Mouse (Mus musculus) megakaryocyte, embryonic 14.5 days (primary cell): ENCODE results near the gene Meox1. TPM values are rescaled to one million over a fixed set of nuclear protein-coding genes. Genes with fewer than 3 reads are reported as not detected.

Experiments used
- H3K27me3 ChIP-seq: replicated peaks from 2 replicates; pipeline ENCODE3; 2012; ENCODE audit warnings: inconsistent platforms
- H3K36me3 ChIP-seq: replicated peaks from 2 replicates; pipeline ENCODE3; 2012; ENCODE audit warnings: low read length, inconsistent platforms, mixed read lengths
- H3K4me1 ChIP-seq: 2 replicates; pipeline ENCODE4 v1.6.1; 2012; ENCODE audit warnings: inconsistent platforms
- H3K4me3 ChIP-seq: replicated peaks from 2 replicates; pipeline ENCODE3; 2012; ENCODE audit warnings: moderate library complexity, mild to moderate bottlenecking, inconsistent platforms
- H3K9me3 ChIP-seq: 2 replicates; pipeline ENCODE4 v1.6.1; 2012; ENCODE audit warnings: inconsistent platforms
- FLI1 ChIP-seq: IDR thresholded peaks from 2 replicates; pipeline ENCODE4 v1.6.1; 2012; ENCODE audit warnings: low read length, inconsistent platforms, mixed read lengths
- GATA1 ChIP-seq: IDR thresholded peaks from 3 replicates; pipeline ENCODE4 v1.6.1; 2012; ENCODE audit warnings: mixed read lengths, low read length, inconsistent platforms, borderline replicate concordance
- polyA plus RNA-seq: library from polyadenylated mRNA; stranded (reverse); fragments of >175 nt; gene quantifications from 2 replicates; pipeline ENCODE4 v1.2.3, GENCODE M21; 2012; ENCODE audit warnings: low replicate concordance; ENCODE audit not compliant: insufficient read depth

Gene Meox1
- polyA plus RNA-seq, 1 experiment: not detected

DNA sequence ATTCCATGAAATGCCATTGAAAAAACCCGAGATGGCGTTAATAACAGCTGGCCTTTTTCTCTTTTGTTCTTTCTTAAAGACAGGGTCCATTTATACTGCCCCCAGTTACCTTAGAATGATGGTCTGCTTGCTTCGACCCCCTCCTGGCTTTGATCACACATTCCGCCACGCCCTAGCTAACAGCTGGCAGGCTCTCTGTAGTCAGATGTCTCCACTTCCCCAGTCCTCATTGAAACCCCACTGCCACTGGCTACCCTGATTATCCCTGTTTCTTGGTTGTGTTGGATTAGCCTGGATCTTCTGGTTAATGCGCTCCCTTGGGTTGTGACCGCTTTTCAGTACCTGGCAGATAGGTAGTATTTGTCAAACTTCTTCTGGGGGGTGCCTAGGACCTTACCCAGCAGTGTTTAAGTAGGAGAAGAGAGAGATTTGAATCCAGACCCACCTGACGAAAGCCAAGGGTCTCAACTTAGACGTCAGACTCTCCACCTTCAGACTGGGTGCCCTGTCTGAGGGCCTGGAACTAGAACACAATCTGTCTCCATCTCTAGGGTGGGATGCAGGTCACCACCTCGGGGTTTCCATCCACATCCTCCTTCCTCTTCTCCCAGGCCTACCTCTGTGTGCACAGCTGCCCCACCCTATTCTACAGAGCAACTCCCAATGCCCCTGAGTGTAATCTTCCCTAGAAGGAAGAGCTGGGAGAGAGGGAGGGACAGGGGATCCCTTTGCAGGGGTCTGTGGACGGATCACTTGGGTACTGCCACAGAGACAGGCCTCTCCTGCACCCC, 11.5 kb downstream of the Meox1 start:
- H3K36me3 ChIP-seq: no peaks in the 10 kb centered on the region
- peaks cover 28% of the 10 kb centered on the region for H3K4me1 ChIP-seq
- no peak for TF ChIP-seq GATA1
- peaks cover 98% of the 10 kb centered on the region for H3K27me3 ChIP-seq
- no peak overlapping the region for H3K4me3 ChIP-seq
- no peaks in the 10 kb centered on the region for H3K9me3 ChIP-seq

- H3K27me3 ChIP-seq: peaks cover 93% of the 10 kb centered on the region
- TF ChIP-seq FLI1 (no peak), GATA1 (no peak)
- H3K36me3 ChIP-seq: no peaks in the 10 kb centered on the region
- H3K4me3 ChIP-seq: peak overlapping the region; percentile 33
- H3K4me1 ChIP-seq: peaks cover 28% of the 10 kb centered on the region
- no peaks in the 10 kb centered on the region for H3K9me3 ChIP-seq
Observed at GRCm38 (mm10) chr11:101881604-101882071, 12.5 kb downstream of the Meox1 start.

DNA sequence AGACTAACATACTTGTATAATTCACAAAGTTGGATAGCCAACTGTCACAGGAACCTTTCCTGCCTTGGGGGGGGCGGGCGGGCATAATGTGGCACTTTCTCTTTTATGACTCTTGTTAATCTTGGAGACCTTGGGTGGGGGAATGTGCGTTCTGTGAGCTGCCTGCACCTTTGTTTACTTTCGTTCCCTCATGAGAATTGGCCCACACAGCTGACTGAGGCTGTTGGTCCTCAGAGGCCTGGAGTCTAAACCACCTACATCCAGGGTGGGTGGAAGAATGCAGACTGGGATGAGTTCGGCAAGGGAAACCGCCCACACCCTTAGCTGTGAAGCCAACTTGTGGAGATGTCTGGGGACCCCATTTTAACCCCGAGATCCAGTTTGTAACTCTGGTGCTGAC, 13.0 kb downstream of the Meox1 start:
- H3K36me3 ChIP-seq: no peaks in the 10 kb centered on the region
- no peak for TF ChIP-seq GATA1
- no peak for TF ChIP-seq FLI1
- no peak overlapping the region for H3K4me3 ChIP-seq
- H3K9me3 ChIP-seq: no peaks in the 10 kb centered on the region
- peaks cover 26% of the 10 kb centered on the region for H3K4me1 ChIP-seq
- peaks cover 93% of the 10 kb centered on the region for H3K27me3 ChIP-seq

- Histone ChIP-seq H3K4me3 (no peak overlapping the region), H3K4me1 (peaks cover 11% of the 10 kb centered on the region; the same call in 1 of the 2 replicates), H3K9me3 (no peaks in the 10 kb centered on the region), H3K36me3 (no peaks in the 10 kb centered on the region), H3K27me3 (peaks cover 90% of the 10 kb centered on the region)
- no peak for TF ChIP-seq GATA1
- TF ChIP-seq FLI1: no peak
Observed at GRCm38 (mm10) chr11:101879672-101880071, 14.5 kb downstream of the Meox1 start.

DNA sequence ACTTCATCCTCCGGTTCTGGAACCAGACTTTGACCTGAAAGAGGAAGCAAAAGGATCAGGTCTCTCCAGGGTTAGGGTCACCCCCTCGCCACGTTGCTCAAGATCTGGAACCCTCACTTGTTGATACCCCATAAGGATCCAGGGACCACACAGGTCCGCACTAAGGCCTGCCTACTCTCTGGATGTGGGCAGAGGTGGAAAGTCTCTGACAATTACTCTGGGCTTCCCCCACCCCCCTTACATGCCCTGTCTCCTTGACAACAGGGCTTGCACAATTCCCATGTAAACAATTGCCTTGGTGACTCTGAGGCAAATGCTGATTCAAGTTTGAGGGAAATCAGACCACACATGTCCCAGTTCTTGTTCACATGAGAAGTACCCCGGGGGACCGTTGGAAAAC, 15.5 kb downstream of the Meox1 start:
- Histone ChIP-seq H3K27me3 (peaks cover 90% of the 10 kb centered on the region), H3K4me3 (no peak overlapping the region), H3K4me1 (peaks cover 9% of the 10 kb centered on the region; the same call in 1 of the 2 replicates), H3K36me3 (no peaks in the 10 kb centered on the region), H3K9me3 (no peaks in the 10 kb centered on the region)
- TF ChIP-seq GATA1 (no peak), FLI1 (no peak)

DNA sequence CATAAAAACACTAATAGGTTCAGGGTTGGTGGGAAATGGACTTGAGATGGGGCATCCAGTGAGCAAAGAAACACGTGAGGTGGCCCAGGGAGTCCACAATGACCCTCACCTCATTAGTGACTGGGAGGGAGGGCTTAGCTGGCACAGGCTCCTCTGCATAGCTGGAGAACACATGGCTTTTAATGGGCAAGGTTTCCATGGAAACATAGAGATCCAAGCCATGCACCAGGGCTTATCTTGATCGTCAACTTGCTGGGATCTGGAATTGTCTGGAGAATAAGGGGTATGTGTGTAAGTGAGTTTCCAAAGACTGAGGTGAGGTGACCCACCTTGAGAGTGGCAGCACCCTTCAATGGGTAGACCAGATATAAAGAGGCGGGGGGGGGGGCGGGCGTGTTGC, 19.2 kb downstream of the Meox1 start:
- Histone ChIP-seq H3K4me1 (peaks cover 6% of the 10 kb centered on the region), H3K4me3 (no peak overlapping the region), H3K36me3 (no peaks in the 10 kb centered on the region), H3K9me3 (no peaks in the 10 kb centered on the region), H3K27me3 (peaks cover 91% of the 10 kb centered on the region)
- TF ChIP-seq FLI1 (no peak), GATA1 (no peak)

DNA sequence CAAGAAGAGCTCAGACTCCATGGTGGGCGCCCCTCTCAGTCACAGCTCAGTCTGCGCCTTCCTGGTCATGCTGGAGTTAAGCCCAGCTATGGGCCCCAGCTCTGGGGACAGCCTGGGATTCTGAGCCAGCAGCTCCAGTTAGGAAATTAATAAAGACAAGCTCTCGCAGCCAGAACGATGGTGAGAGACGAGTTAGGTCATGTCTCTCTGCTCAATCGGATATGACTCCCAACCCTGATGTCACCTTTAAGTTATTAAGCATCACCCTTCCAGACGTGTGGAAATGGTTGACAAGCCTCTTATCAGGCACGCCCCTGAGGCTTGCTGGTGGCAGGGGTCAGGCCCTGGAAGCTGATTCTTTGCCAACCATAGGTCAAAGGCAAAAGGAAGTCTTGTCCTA, 20.3 kb downstream of the Meox1 start:
- H3K4me3 ChIP-seq: no peak overlapping the region
- H3K27me3 ChIP-seq: peaks cover 88% of the 10 kb centered on the region
- H3K36me3 ChIP-seq: no peaks in the 10 kb centered on the region
- peaks cover 7% of the 10 kb centered on the region for H3K4me1 ChIP-seq
- H3K9me3 ChIP-seq: no peaks in the 10 kb centered on the region
- no peak for TF ChIP-seq FLI1
- no peak for TF ChIP-seq GATA1

GRCm38 (mm10) chr11:101871435-101871834, 22.7 kb downstream of the Meox1 start:
- Histone ChIP-seq H3K9me3 (no peaks in the 10 kb centered on the region), H3K36me3 (no peaks in the 10 kb centered on the region), H3K4me3 (no peak overlapping the region)

DNA sequence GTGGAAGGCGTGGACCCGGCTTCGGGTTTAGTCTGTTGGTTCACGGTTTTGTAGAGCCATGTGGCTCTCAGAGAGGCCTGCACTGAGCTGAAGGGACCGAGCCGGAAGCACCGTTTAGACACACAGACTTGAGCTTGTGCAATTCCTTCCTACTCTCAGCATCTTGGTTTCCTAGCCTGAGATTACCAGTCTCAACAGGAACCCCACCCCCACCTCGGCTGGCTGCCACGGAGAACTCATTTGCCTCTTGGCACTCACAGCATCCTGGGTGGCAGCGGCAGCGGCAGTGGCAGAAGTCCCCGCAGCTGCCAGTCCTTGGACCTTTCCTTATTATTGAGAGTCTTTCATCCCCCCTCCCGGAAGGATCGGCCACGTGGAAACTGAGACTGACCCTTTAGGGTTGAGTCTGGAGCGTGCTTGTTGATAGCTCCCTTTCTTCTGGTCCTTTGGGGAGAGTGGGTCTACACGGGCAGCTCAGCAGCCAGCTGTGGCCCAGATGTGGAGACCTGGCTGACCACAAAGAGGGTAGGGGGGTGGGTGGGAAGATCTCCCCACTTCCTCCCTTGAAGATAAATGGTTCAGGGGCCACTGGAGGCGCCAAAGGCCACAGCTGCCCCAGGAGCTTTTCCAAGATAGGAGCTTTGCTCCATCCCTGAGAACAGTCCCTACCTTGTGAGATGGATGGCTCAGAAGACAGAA, 24.0 kb downstream of the Meox1 start:
- Histone ChIP-seq H3K9me3 (no peaks in the 10 kb centered on the region), H3K27me3 (peaks cover 75% of the 10 kb centered on the region), H3K36me3 (no peaks in the 10 kb centered on the region), H3K4me3 (no peak overlapping the region), H3K4me1 (peaks cover 7% of the 10 kb centered on the region)
- TF ChIP-seq FLI1 (no peak), GATA1 (no peak)

More at GRCm38 (mm10) chr11:101871435-101871834, 22.7 kb downstream of the Meox1 start:
- Histone ChIP-seq H3K27me3 (peaks cover 81% of the 10 kb centered on the region), H3K4me1 (peaks cover 7% of the 10 kb centered on the region)
- TF ChIP-seq FLI1 (no peak), GATA1 (no peak)

DNA sequence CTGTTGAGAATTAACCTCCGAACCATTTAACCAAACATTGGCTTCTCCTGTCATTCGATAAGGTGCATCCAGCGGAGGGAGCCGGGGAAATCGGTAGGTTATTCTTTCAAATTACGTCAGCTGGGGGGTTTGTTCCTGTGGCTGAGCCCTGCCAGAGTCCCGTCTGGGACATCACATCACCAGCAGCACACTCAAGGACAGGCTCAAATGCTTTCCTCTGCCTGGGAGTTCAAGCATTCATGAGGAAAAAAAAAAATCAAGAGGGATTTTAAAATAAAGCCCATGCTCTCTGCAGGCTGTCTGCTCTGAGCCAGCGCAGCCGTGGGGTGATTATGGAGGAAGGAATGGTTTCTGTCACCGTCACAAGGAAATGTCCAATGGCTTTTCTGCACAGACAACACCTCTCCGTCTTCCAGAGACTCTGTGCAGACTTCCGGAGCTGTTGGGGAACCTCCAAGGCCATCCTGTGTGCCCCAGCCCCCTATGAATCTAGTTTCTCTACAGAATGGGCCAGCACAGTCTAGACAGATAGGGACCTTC, 26.6 kb downstream of the Meox1 start:
- H3K27me3 ChIP-seq: peaks cover 66% of the 10 kb centered on the region
- peaks cover 7% of the 10 kb centered on the region for H3K4me1 ChIP-seq
- TF ChIP-seq FLI1 (no peak), GATA1 (no peak)
- H3K4me3 ChIP-seq: no peak overlapping the region
- H3K36me3 ChIP-seq: no peaks in the 10 kb centered on the region
- no peaks in the 10 kb centered on the region for H3K9me3 ChIP-seq
